Mouse (Mus musculus) gastrocnemius, postnatal 14 days (tissue): Measurements from ENCODE around the gene Utp14b. TPM values are rescaled to one million over a fixed set of nuclear protein-coding genes. Genes with fewer than 3 reads are reported as not detected.

ENCODE experiments used
- DNase-seq: peaks from one replicate; pipeline ENCODE4 v3.0.0; 2021; ENCODE audit warnings: mixed read lengths
- intact Hi-C: fragments of 180-260 bp; cut with DNase I; formaldehyde crosslinking; loops from one replicate; pipeline ENCODE4 v1.15.1; 2025; ENCODE audit warnings: low total_unique reads
- long read RNA-seq, 2 experiments: library from polyadenylated mRNA; stranded (forward); transcript quantifications; one replicate each; pipeline ENCODE4 v2.0.0; 2021
- total RNA-seq, 2 experiments: library from RNA; stranded (reverse); gene quantifications; 2 replicates each; pipeline ENCODE4 v1.2.3; 2021

Gene Utp14b
- 1 to 10 TPM; 1.6 to 2.2 TPM for total RNA-seq
- long read RNA-seq, experiment 1: 0 reads
- long read RNA-seq, experiment 2, partial matches to known transcripts: 0 of 1 reads
- long read RNA-seq, experiment 2, other reads (novel, unspliced or antisense): 1 of 1 reads

- intact Hi-C loops: no loop called here
- peak; percentile 98 for DNase-seq
Measured at GRCm38 (mm10) chr1:78657671-78658440, at the start of gene Utp14b, which contains the start of gene Acsl3. Gene Utp14b, plus strand, starts transcription at chr1:78658038. Gene Acsl3, plus strand, starts transcription at chr1:78657825.

GRCm38 (mm10) chr1:78609134-78609907 lies 48.5 kb upstream of the Utp14b start:
- intact Hi-C loops: no loop called here
- DNase-seq: no peak

GRCm38 (mm10) chr1:78611039-78611438 lies 46.8 kb upstream of the Utp14b start:
- no peak for DNase-seq
- intact Hi-C loops: no loop called here

- intact Hi-C loops: no loop called here
Measured at GRCm38 (mm10) chr1:78612959-78613358, 44.9 kb upstream of the Utp14b start.

GRCm38 (mm10) chr1:78624352-78624751 lies 33.5 kb upstream of the Utp14b start:
- intact Hi-C loops: no loop called here
- no peak for DNase-seq

More at GRCm38 (mm10) chr1:78612959-78613358, 44.9 kb upstream of the Utp14b start:
- DNase-seq: no peak

GRCm38 (mm10) chr1:78634486-78634885 lies 23.4 kb upstream of the Utp14b start:
- intact Hi-C loops: no loop called here
- DNase-seq: no peak

- intact Hi-C loops: no loop called here
- no peak for DNase-seq
Measured at GRCm38 (mm10) chr1:78640871-78641270, 17.0 kb upstream of the Utp14b start.

GRCm38 (mm10) chr1:78641791-78642190 lies 16.0 kb upstream of the Utp14b start:
- no peak for DNase-seq
- intact Hi-C loops: no loop called here

GRCm38 (mm10) chr1:78642197-78642596 lies 15.6 kb upstream of the Utp14b start:
- DNase-seq: no peak
- intact Hi-C loops: no loop called here

- intact Hi-C loops: no loop called here
- no peak for DNase-seq
Measured at GRCm38 (mm10) chr1:78647317-78647885, 10.4 kb upstream of the Utp14b start.

GRCm38 (mm10) chr1:78649269-78650061 lies 8.4 kb upstream of the Utp14b start:
- no peak for DNase-seq
- intact Hi-C loops: no loop called here

GRCm38 (mm10) chr1:78656472-78656871 lies 1.4 kb upstream of the Utp14b start:
- intact Hi-C loops: no loop called here
- DNase-seq: no peak

GRCm38 (mm10) chr1:78657021-78657629 lies 713 bp upstream of the Utp14b start:
- intact Hi-C loops: no loop called here

GRCm38 (mm10) chr1:78658441-78659269 lies 817 bp downstream of the Utp14b start:
- no peak for DNase-seq
- intact Hi-C loops: no loop called here

More at GRCm38 (mm10) chr1:78657021-78657629, 713 bp upstream of the Utp14b start:
- no peak for DNase-seq

GRCm38 (mm10) chr1:78659270-78659823 lies 1.5 kb downstream of the Utp14b start:
- no peak for DNase-seq
- intact Hi-C loops: no loop called here

- no peak for DNase-seq
- intact Hi-C loops: no loop called here
Measured at GRCm38 (mm10) chr1:78664326-78664725, 6.5 kb downstream of the Utp14b start.

- intact Hi-C loops: no loop called here
- no peak for DNase-seq
Measured at GRCm38 (mm10) chr1:78665954-78666499, 8.2 kb downstream of the Utp14b start.
